Mouse (Mus musculus) splenic B cell, adult 2 months (primary cell): ENCODE data around the gene 2810006K23Rik.
"Not testable (repeated sequence)": the region's sequence is repeated elsewhere in the genome, so short reads cannot be mapped to it uniquely, and the experiment has no call there.

Experiments used
- DNase-seq: peaks from one replicate; pipeline ENCODE4 v3.0.0-alpha.2; 2011; ENCODE audit warnings: low read depth, low spot score
- H3K27me3 ChIP-seq: 2 replicates; pipeline ENCODE4 v1.6.1; 2012; ENCODE audit warnings: mild to moderate bottlenecking, low read length, moderate library complexity, mixed read lengths; ENCODE audit not compliant: control insufficient read depth, poor library complexity, insufficient read depth, severe bottlenecking
- H3K36me3 ChIP-seq: 2 replicates; pipeline ENCODE4 v1.6.1; 2012; ENCODE audit warnings: mild to moderate bottlenecking, low read length, moderate library complexity, mixed read lengths; ENCODE audit not compliant: control insufficient read depth, poor library complexity, insufficient read depth, severe bottlenecking

2810006K23Rik gene

DNA sequence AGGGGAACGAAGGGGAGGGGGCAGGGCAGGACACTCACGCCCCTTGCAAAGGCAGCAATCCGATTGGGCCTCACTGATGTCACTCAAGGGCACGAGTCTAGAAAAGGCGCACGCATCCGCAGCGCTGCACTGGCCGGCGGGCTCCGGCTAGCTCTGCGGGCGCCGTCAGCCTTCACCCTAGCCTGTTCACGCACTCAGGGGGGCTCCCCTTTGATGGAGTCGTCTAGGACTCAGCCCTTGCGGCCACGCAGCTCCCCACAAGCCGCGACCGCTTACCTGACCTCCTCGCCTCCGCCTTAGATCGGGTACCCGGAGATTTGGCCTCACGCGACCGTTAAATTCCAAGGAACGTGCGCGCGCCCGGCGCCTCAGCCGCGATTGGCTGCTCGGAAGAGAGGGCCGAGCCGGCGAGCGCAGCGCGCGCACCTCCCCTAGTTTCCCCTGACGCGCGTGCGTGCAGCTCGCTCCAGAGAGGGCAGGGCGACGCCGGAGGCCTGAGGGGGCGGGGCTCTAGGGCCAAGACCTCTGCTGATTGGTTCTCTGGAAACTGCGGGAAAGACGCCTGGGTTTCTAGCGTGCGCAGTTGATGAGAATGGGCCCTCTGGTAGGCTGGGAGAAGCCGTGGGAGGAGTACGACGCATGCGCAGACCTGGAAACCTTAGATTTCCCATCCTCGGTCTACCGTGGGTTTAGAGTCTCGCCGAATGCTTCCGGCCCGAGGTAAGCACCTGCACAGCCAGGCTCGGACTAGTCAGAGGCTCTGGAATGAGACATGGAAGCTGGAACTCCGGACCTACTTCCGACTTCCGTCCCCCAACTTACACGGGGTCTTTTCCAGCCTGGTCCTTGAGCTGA, at the start of gene 2810006K23Rik, which contains the start of gene Mphosph9:
Gene 2810006K23Rik (plus strand): TSS at position 580 of the 855 bp plus-strand sequence.
Gene Mphosph9 (minus strand): TSS at position 463 of the 855 bp plus-strand sequence.
- H3K36me3 ChIP-seq, result no peaks in the 10 kb centered on the region
- H3K27me3 ChIP-seq, result no peaks in the 10 kb centered on the region
- peak; percentile 100 for DNase-seq

GRCm38 (mm10) chr5:124282854-124283253, 45.0 kb upstream of the 2810006K23Rik start:
- no peak for DNase-seq
- Histone ChIP-seq H3K36me3 (peaks cover 4% of the 10 kb centered on the region; the same call in 1 of the 2 replicates), H3K27me3 (no peaks in the 10 kb centered on the region)

GRCm38 (mm10) chr5:124284330-124284729, 43.6 kb upstream of the 2810006K23Rik start:
- no peaks in the 10 kb centered on the region for H3K27me3 ChIP-seq
- H3K36me3 ChIP-seq, result peaks cover 7% of the 10 kb centered on the region
- peak; percentile 32 for DNase-seq

DNA sequence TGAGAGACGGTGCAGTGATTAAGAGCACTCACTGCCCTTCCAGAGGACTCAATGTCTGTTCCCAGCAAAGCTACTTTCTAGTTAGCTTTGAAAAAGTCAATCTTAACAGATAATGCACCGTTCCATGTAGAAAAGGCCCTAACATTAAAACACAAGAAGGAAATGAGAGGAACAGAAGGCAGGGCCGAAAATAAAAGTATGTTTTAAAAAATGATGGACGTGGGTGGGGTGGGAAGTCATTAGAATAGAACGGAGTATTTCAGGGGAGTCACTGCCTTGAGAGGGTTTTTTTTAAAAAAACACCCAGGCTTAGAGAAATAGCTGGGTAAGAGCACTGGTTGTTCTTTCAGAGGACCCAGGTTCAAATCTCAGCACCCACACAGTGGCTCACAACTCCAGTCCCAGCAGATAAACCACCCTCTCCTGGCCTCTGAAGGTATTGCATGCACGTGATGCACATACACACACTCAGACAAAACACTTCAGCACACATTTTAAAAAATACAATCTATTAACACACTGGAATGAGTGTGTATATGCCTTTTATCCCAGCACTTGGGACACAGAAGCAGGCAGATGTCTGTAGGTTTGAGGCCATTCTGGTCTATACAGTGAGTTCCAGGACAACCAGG, 40.2 kb upstream of the 2810006K23Rik start:
- DNase-seq, result peak; percentile 22
- peaks cover 7% of the 10 kb centered on the region for H3K36me3 ChIP-seq
- no peaks in the 10 kb centered on the region for H3K27me3 ChIP-seq

GRCm38 (mm10) chr5:124290216-124290615, 37.7 kb upstream of the 2810006K23Rik start:
- DNase-seq, result no peak
- Histone ChIP-seq H3K27me3 (no peaks in the 10 kb centered on the region), H3K36me3 (peaks cover 9% of the 10 kb centered on the region)

- no peaks in the 10 kb centered on the region for H3K27me3 ChIP-seq
- H3K36me3 ChIP-seq, result peaks cover 11% of the 10 kb centered on the region; the same call in 1 of the 2 replicates
- no peak for DNase-seq
Measured at GRCm38 (mm10) chr5:124293967-124294366, 33.9 kb upstream of the 2810006K23Rik start.

DNA sequence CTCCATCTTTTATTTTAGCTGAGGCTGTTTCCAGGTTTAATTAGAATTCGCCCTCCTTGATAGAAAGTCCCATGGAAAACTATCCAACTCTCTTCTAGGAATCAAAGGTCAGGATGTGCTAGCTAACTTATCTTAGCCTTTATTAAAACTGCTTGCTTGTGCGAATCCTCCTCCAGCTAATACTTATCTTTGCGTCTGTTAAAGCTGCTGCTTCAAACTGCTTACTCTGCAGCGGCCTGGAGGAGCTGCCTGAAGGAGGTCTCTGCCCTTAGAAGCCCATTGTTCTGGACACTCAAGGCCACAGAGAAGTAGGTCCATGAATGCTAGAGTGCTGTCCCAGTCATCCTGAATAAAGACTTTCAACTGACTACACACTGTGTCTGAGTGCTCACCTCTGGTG, 31.4 kb upstream of the 2810006K23Rik start:
- Histone ChIP-seq H3K36me3 (peaks cover 9% of the 10 kb centered on the region; the same call in 1 of the 2 replicates), H3K27me3 (no peaks in the 10 kb centered on the region)
- no peak for DNase-seq

GRCm38 (mm10) chr5:124299307-124299706, 28.6 kb upstream of the 2810006K23Rik start:
- H3K27me3 ChIP-seq, result not testable (repeated sequence)
- H3K36me3 ChIP-seq, result peaks cover 14% of the 10 kb centered on the region; the same call in 1 of the 2 replicates
- peak; percentile 60 for DNase-seq

DNA sequence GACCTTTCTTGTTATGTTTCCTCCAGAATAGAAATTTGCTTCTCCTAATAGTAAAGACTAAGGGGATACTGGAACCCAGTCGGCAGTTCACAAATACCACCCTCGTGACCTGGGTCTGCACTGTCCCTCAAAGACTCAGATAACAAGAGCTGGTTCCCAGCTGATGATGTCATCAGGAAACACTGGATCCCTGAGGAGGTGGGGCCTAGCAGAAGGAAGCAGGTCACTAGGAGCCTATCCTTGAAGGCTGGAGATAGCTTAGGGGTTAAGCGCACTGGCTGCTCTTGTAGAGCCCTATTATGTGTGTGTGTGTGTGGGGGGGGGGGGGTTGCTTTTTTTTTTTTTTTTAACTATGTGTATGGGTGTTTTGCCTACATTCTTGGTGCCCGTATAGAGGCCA, 27.8 kb upstream of the 2810006K23Rik start:
- H3K27me3 ChIP-seq, result no peaks in the 10 kb centered on the region
- no peak for DNase-seq
- H3K36me3 ChIP-seq, result peaks cover 12% of the 10 kb centered on the region; the same call in 1 of the 2 replicates

DNA sequence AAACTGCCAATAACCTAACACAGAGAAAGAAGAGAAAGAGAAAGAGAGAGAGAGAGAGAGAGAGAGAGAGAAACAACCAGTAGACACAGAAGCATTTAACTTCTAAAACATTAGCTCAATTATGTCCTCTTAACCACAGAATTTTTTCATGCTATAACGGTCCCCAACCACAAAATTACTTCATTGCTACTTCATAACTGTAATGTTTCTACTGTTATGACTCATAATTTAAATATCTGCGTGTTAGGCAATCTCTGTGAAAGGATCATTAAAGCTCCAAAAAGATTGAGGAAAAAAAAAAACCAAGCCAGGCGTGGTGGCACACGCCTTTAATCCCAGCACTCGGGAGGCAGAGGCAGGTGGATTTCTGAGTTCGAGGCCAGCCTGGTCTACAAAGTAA, 25.0 kb upstream of the 2810006K23Rik start:
- not testable (repeated sequence) for DNase-seq

GRCm38 (mm10) chr5:124309155-124309554, 18.7 kb upstream of the 2810006K23Rik start:
- Histone ChIP-seq H3K36me3 (peaks cover 11% of the 10 kb centered on the region), H3K27me3 (no peaks in the 10 kb centered on the region)
- no peak for DNase-seq

More for the DNA sequence above, 25.0 kb upstream of the 2810006K23Rik start:
- not testable (repeated sequence) for H3K27me3 ChIP-seq, H3K36me3 ChIP-seq

DNA sequence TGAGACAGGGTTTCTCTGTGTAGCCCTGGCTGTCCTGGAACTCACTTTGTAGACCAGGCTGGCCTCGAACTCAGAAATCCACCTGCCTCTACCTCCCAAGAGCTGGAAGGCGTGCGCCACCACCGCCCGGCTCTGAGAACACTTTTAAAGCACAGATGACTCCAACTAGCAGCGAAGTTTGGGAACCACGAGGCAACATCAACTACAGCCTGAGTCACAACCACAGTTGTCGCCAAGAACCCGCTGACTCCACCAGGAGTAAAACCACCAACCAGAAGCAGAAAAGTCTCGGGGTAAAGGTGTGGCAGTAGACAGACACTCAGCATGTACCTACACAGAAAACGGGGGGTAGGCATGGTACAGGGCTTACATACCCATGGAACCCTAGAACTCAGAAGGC, 17.8 kb upstream of the 2810006K23Rik start:
- DNase-seq, result no peak
- H3K27me3 ChIP-seq, result no peaks in the 10 kb centered on the region
- H3K36me3 ChIP-seq, result peaks cover 16% of the 10 kb centered on the region

DNA sequence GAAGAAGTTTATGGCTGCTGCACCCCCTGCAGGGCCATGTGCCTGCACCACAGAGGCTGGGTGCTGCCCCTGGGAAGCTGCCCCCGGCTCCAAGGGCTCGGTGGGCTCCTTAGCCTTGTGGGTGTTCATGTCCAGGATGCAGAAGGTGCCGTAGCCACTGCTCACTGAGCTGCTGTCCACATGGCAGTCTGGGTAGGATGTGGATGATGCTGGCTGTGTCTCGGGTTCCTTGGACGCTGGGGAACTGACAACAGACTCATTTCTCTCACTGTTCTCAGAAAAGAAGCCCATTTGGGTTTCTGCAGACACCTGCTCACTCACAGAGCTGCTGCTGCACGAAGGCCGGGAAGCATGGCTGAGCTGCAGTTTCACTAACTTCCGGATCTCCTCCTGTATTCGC, 12.4 kb upstream of the 2810006K23Rik start:
- no peaks in the 10 kb centered on the region for H3K27me3 ChIP-seq

DNA sequence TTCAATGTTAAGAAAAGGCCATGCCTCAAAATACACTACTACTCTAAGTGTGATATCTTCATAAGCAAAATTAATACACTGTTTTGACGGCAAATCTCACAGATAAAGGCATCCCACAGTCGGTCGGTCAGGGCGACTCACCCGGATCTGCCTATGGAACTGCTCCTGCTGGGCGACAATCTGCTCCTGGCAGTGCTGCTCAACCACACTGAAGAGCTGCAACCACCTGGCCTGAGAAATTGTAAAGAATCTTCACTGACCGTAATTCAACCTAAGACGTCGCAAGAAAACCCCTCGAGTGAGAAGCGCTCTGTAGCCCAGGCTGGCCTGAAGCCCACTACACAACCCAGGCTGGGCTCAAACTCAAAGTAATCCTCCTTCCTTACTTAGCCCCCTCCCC, 11.9 kb upstream of the 2810006K23Rik start:
- no peak for DNase-seq
- H3K36me3 ChIP-seq, result peaks cover 19% of the 10 kb centered on the region
- H3K27me3 ChIP-seq, result no peaks in the 10 kb centered on the region

More for the DNA sequence above, 12.4 kb upstream of the 2810006K23Rik start:
- DNase-seq, result no peak
- peaks cover 19% of the 10 kb centered on the region for H3K36me3 ChIP-seq

DNA sequence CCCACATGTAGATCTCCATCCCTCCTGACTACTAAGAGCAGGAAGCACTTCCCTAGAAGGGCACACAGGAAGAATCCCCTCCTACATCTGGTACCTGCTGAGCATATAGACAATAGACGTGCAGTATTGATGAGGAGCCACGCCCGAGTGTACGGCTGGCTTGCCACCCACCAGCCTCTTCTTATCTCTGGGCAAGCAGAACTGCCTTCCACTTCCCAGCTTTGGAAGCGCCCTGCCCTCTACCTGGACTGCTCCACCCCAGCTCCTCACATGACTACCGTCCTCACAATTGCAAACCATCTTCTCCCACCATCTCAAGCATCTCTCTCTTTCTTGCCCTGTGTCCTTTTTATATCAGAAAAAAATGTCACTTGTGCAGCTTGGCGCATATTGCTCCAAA, 10.2 kb upstream of the 2810006K23Rik start:
- no peak for DNase-seq
- Histone ChIP-seq H3K36me3 (peaks cover 13% of the 10 kb centered on the region), H3K27me3 (no peaks in the 10 kb centered on the region)
